Mouse (Mus musculus): ENCODE measurements at regions not wholly inside any gene's neighbourhood (a gene's known extent, or its start where the extent isn't known, plus 50 kb on each side); places are given as distances from the start of the nearest gene placed in this dataset.

- H3K4me1 ChIP-seq (ENCODE audit: control insufficient read depth in 1 of 2, insufficient read depth in 2 of 2): no peaks in the 10 kb centered on the region
- no peak overlapping the region for H3K27ac ChIP-seq (ENCODE audit: insufficient read depth, low read depth)
- H3K4me2 ChIP-seq (ENCODE audit: insufficient read depth, low read depth, poor library complexity, severe bottlenecking): no peak overlapping the region
- in situ Hi-C loops (cut with MboI; ENCODE audit: low pct_ligation_motif_present, low pct_unique_long_range_greater_than_20kb, low sequenced_read_pairs) (no loop called here), dilution Hi-C loops (cut with MboI; ENCODE audit: extremely low pct_ligation_motif_present, extremely low pct_unique_long_range_greater_than_20kb, low sequenced_read_pairs) (no loop called here)
- H3K79me2 ChIP-seq (replicated peaks; ENCODE audit: control insufficient read depth, extremely low read depth, insufficient read depth, poor library complexity, severe bottlenecking): no peaks in the 10 kb centered on the region
- TF ChIP-seq PAX5 (IDR thresholded peaks at IDR 0.05; ENCODE audit: low read length): no peak
- no peak for TF ChIP-seq RAD21 (IDR thresholded peaks at IDR 0.05; ENCODE audit: low read depth, low read length)
- TF ChIP-seq UBTF (IDR thresholded peaks at IDR 0.05; ENCODE audit: low read depth, low read length): no peak
- TF ChIP-seq TBP (conservative IDR thresholded peaks at IDR 0.05; ENCODE audit: low read depth, low read length): no peak
- no peak for TF ChIP-seq EP300 (IDR thresholded peaks at IDR 0.05; ENCODE audit: low read length)
- TF ChIP-seq ELF1 (IDR thresholded peaks at IDR 0.05; ENCODE audit: low read depth, low read length): no peak
- no peak for TF ChIP-seq USF2 (conservative IDR thresholded peaks at IDR 0.05; ENCODE audit: low read depth, low read length)
- no peak for TF ChIP-seq POLR2AphosphoS2 (IDR thresholded peaks at IDR 0.05; ENCODE audit: low read depth, low read length)
- no peak for TF ChIP-seq E2F4 (IDR thresholded peaks at IDR 0.05; ENCODE audit: insufficient replicate concordance, low read depth, low read length)
- TF ChIP-seq RCOR1 (conservative IDR thresholded peaks at IDR 0.05; ENCODE audit: low read depth, low read length): no peak
- TF ChIP-seq KAT2A (IDR thresholded peaks at IDR 0.05; ENCODE audit: insufficient replicate concordance, low read length): no peak
- TF ChIP-seq CHD2 (IDR thresholded peaks at IDR 0.05; ENCODE audit: low read length): no peak
- no peak for TF ChIP-seq MAFK (IDR thresholded peaks at IDR 0.05; ENCODE audit: insufficient replicate concordance, low read length)
- no peak for TF ChIP-seq IRF4 (IDR thresholded peaks at IDR 0.05; ENCODE audit: low read depth, low read length)
- TF ChIP-seq USF1 (IDR thresholded peaks at IDR 0.05; ENCODE audit: low read depth, low read length): no peak
- no peak for TF ChIP-seq HCFC1 (IDR thresholded peaks at IDR 0.05; ENCODE audit: low read depth, low read length)
- no peak for TF ChIP-seq JUND (conservative IDR thresholded peaks at IDR 0.05; ENCODE audit: low read depth, low read length)
- TF ChIP-seq POLR2A (IDR thresholded peaks at IDR 0.05; ENCODE audit: low read depth, low read length): no peak
- TF ChIP-seq MAX (IDR thresholded peaks at IDR 0.05; ENCODE audit: low read length): no peak
- no peaks in the 10 kb centered on the region for H3K36me3 ChIP-seq (replicated peaks in 1 of 2; ENCODE audit: control insufficient read depth in 1 of 2, insufficient read depth in 1 of 2, low read length in 1 of 2)
- no peak for DNase-seq (ENCODE audit: extremely low read depth)
- no peak overlapping the region for H3K4me3 ChIP-seq (replicated peaks in 1 of 3; ENCODE audit: low read depth in 2 of 3, low read length in 2 of 3, poor library complexity in 1 of 3)
- peaks cover 13% of the 10 kb centered on the region for H3K27me3 ChIP-seq (replicated peaks)
- no peaks in the 10 kb centered on the region for H3K9me3 ChIP-seq (replicated peaks; ENCODE audit: low read length)
- H3K9ac ChIP-seq (ENCODE audit: insufficient read depth, low read depth): no peak overlapping the region
Measured at GRCm38 (mm10) chr15:37166744-37167143, 159.2 kb upstream of the Zfp706 start.

GRCm38 (mm10) chr15:37165887-37166507 lies 158.4 kb upstream of the Zfp706 start:
- H3K36me3 ChIP-seq (replicated peaks in 1 of 2; ENCODE audit: control insufficient read depth in 1 of 2, insufficient read depth in 1 of 2, low read length in 1 of 2): no peaks in the 10 kb centered on the region
- no peaks in the 10 kb centered on the region for H3K79me2 ChIP-seq (replicated peaks; ENCODE audit: control insufficient read depth, extremely low read depth, insufficient read depth, poor library complexity, severe bottlenecking)
- no peak overlapping the region for H3K4me3 ChIP-seq (replicated peaks in 1 of 3; ENCODE audit: low read depth in 2 of 3, low read length in 2 of 3, poor library complexity in 1 of 3)
- TF ChIP-seq USF1 (IDR thresholded peaks at IDR 0.05; ENCODE audit: low read depth, low read length): no peak
- TF ChIP-seq CHD2 (IDR thresholded peaks at IDR 0.05; ENCODE audit: low read length): no peak
- no peak for TF ChIP-seq CTCF (conservative IDR thresholded peaks at IDR 0.05 in 1 of 2, IDR thresholded peaks at IDR 0.05 in 1 of 2; ENCODE audit: low read depth in 2 of 2, low read length in 2 of 2)
- no peak for TF ChIP-seq BHLHE40 (IDR thresholded peaks at IDR 0.05; ENCODE audit: low read depth, low read length)
- no peak for TF ChIP-seq NELFE (IDR thresholded peaks at IDR 0.05; ENCODE audit: low read depth, low read length)
- TF ChIP-seq HCFC1 (IDR thresholded peaks at IDR 0.05; ENCODE audit: low read depth, low read length): no peak
- no peak for TF ChIP-seq MYC (IDR thresholded peaks at IDR 0.05; ENCODE audit: low read depth, low read length)
- TF ChIP-seq POLR2AphosphoS2 (IDR thresholded peaks at IDR 0.05; ENCODE audit: low read depth, low read length): no peak
- no peak for TF ChIP-seq EP300 (IDR thresholded peaks at IDR 0.05; ENCODE audit: low read length)
- TF ChIP-seq MAZ (IDR thresholded peaks at IDR 0.05; ENCODE audit: low read depth, low read length): no peak
- no peak for TF ChIP-seq KAT2A (IDR thresholded peaks at IDR 0.05; ENCODE audit: insufficient replicate concordance, low read length)
- TF ChIP-seq ZNF384 (IDR thresholded peaks at IDR 0.05; ENCODE audit: low read depth, low read length): no peak
- no peak for TF ChIP-seq SIN3A (IDR thresholded peaks at IDR 0.05; ENCODE audit: low read length)
- TF ChIP-seq E2F4 (IDR thresholded peaks at IDR 0.05; ENCODE audit: insufficient replicate concordance, low read depth, low read length): no peak
- no peak for TF ChIP-seq ZMIZ1 (IDR thresholded peaks at IDR 0.05; ENCODE audit: low read depth, low read length)
- no peak for DNase-seq (ENCODE audit: extremely low read depth)
- H3K9me3 ChIP-seq (replicated peaks; ENCODE audit: low read length): no peaks in the 10 kb centered on the region
- no peaks in the 10 kb centered on the region for H3K4me1 ChIP-seq (ENCODE audit: control insufficient read depth in 1 of 2, insufficient read depth in 2 of 2)
- H3K27ac ChIP-seq (ENCODE audit: insufficient read depth, low read depth): no peak overlapping the region
- dilution Hi-C loops (cut with MboI; ENCODE audit: extremely low pct_ligation_motif_present, extremely low pct_unique_long_range_greater_than_20kb, low sequenced_read_pairs): no loop called here
- in situ Hi-C loops (cut with MboI; ENCODE audit: low pct_ligation_motif_present, low pct_unique_long_range_greater_than_20kb, low sequenced_read_pairs): no loop called here
- peaks cover 13% of the 10 kb centered on the region for H3K27me3 ChIP-seq (replicated peaks)
- no peak overlapping the region for H3K4me2 ChIP-seq (ENCODE audit: insufficient read depth, low read depth, poor library complexity, severe bottlenecking)
- no peak overlapping the region for H3K9ac ChIP-seq (ENCODE audit: insufficient read depth, low read depth)
